Mouse (Mus musculus) bone marrow macrophage, adult 2 months (primary cell): ENCODE measurements around the gene Memo1. TPM values are rescaled to one million over a fixed set of nuclear protein-coding genes. Genes with fewer than 3 reads are reported as not detected.

Source experiments
- H3K27ac ChIP-seq: 2 replicates; pipeline ENCODE4 v1.5.1; 2012; ENCODE audit warnings: low read depth, low read length; ENCODE audit not compliant: insufficient read depth
- H3K4me1 ChIP-seq: 2 replicates; pipeline ENCODE4 v1.6.1; 2012; ENCODE audit warnings: low read length; ENCODE audit not compliant: control insufficient read depth, insufficient read depth
- H3K4me3 ChIP-seq: 2 replicates; pipeline ENCODE4 v1.5.1; 2012; ENCODE audit warnings: mild to moderate bottlenecking, low read length, moderate library complexity; ENCODE audit not compliant: insufficient read depth
- CTCF ChIP-seq: IDR thresholded peaks from 2 replicates; pipeline ENCODE4 v1.5.1; 2012; ENCODE audit warnings: low read depth, mild to moderate bottlenecking, low read length, moderate library complexity
- POLR2A ChIP-seq: IDR thresholded peaks from 2 replicates; pipeline ENCODE4 v1.6.1; 2012; ENCODE audit warnings: mild to moderate bottlenecking, low read depth, low read length, borderline replicate concordance
- polyA plus RNA-seq: library from polyadenylated mRNA; stranded (reverse); fragments of >200 nt; gene quantifications from 2 replicates; pipeline ENCODE4 v1.2.4, GENCODE M21; 2012; ENCODE audit not compliant: missing spikeins, insufficient read depth, insufficient read length

Gene Memo1
- polyA plus RNA-seq, 1 experiment: 38.4 TPM

- Histone ChIP-seq H3K4me3 (no peak overlapping the region), H3K4me1 (peaks cover 18% of the 10 kb centered on the region), H3K27ac (no peak overlapping the region)
- TF ChIP-seq POLR2A (no peak), CTCF (no peak)
Measured at GRCm38 (mm10) chr17:74282024-74282423, 13.3 kb downstream of the Memo1 start.

GRCm38 (mm10) chr17:74278966-74279869 is 16.1 kb downstream of the Memo1 start:
- TF ChIP-seq CTCF (no peak), POLR2A (no peak)
- H3K4me3 ChIP-seq: no peak overlapping the region
- H3K27ac ChIP-seq: no peak overlapping the region
- peaks cover 18% of the 10 kb centered on the region for H3K4me1 ChIP-seq

GRCm38 (mm10) chr17:74274471-74274870 is 20.9 kb downstream of the Memo1 start:
- Histone ChIP-seq H3K4me1 (peaks cover 9% of the 10 kb centered on the region), H3K27ac (no peak overlapping the region), H3K4me3 (no peak overlapping the region)
- TF ChIP-seq CTCF: no peak
- no peak for TF ChIP-seq POLR2A

GRCm38 (mm10) chr17:74272683-74273205 is 22.6 kb downstream of the Memo1 start:
- H3K4me1 ChIP-seq: 0 out of 2 replicates have a peak, but pooled peaks cover 4% of the 10 kb centered on the region
- no peak overlapping the region for H3K27ac ChIP-seq
- H3K4me3 ChIP-seq: no peak overlapping the region
- TF ChIP-seq CTCF: no peak
- TF ChIP-seq POLR2A: no peak

- Histone ChIP-seq H3K4me1 (0 out of 2 replicates have a peak, but pooled peaks cover 4% of the 10 kb centered on the region), H3K27ac (no peak overlapping the region), H3K4me3 (no peak overlapping the region)
- no peak for TF ChIP-seq CTCF
- no peak for TF ChIP-seq POLR2A
Measured at GRCm38 (mm10) chr17:74271541-74272268, 23.6 kb downstream of the Memo1 start.

- no peak overlapping the region for H3K27ac ChIP-seq
- H3K4me3 ChIP-seq: no peak overlapping the region
- peaks cover 11% of the 10 kb centered on the region for H3K4me1 ChIP-seq
- TF ChIP-seq POLR2A (no peak), CTCF (no peak)
Measured at GRCm38 (mm10) chr17:74270205-74270604, 25.1 kb downstream of the Memo1 start.

GRCm38 (mm10) chr17:74267415-74268180 is 27.7 kb downstream of the Memo1 start:
- TF ChIP-seq POLR2A: no peak
- no peak for TF ChIP-seq CTCF
- no peak overlapping the region for H3K27ac ChIP-seq
- H3K4me3 ChIP-seq: no peak overlapping the region
- peaks cover 20% of the 10 kb centered on the region for H3K4me1 ChIP-seq

- no peak overlapping the region for H3K27ac ChIP-seq
- H3K4me1 ChIP-seq: peaks cover 27% of the 10 kb centered on the region
- no peak overlapping the region for H3K4me3 ChIP-seq
- TF ChIP-seq CTCF: no peak
- TF ChIP-seq POLR2A: no peak
Measured at GRCm38 (mm10) chr17:74265636-74266035, 29.7 kb downstream of the Memo1 start.

- H3K4me3 ChIP-seq: no peak overlapping the region
- H3K4me1 ChIP-seq: peaks cover 27% of the 10 kb centered on the region
- TF ChIP-seq CTCF: no peak
- no peak for TF ChIP-seq POLR2A
- 0 out of 2 replicates have a peak overlapping the region, but pooled peaks have one; percentile 8 for H3K27ac ChIP-seq
Measured at GRCm38 (mm10) chr17:74265156-74265505, 30.2 kb downstream of the Memo1 start.
